Mouse (Mus musculus) heart, postnatal 0 days (tissue): ENCODE measurements at regions not wholly inside any gene's neighbourhood (a gene's known extent, or its start where the extent isn't known, plus 50 kb on each side); places are given as distances from the start of the nearest gene placed in this dataset.

Experiments
- ATAC-seq: fragments of 200-750 bp; cut with Nextera tagmentation; 2 replicates; pipeline ENCODE4 v1.8.0; 2017; ENCODE audit warnings: low read depth, moderate number of reproducible peaks, moderate library complexity; ENCODE audit not compliant: insufficient read depth
- DNase-seq: peaks from one replicate; pipeline ENCODE4 v3.0.0-alpha.2; 2016; ENCODE audit warnings: low spot score
- H3K27ac ChIP-seq: fragments of 300-500 bp; sonication (generic); 2 replicates; pipeline ENCODE4 v1.5.1; 2014; ENCODE audit warnings: low read depth, mild to moderate bottlenecking
- H3K27me3 ChIP-seq: fragments of 300-500 bp; sonication (generic); 2 replicates; pipeline ENCODE4 v1.6.1; 2014; ENCODE audit warnings: low read length, mixed read lengths; ENCODE audit not compliant: control insufficient read depth, insufficient read depth
- H3K36me3 ChIP-seq: fragments of 300-500 bp; sonication (generic); replicated peaks from 2 replicates; pipeline ENCODE4 v1.6.1; 2014; ENCODE audit warnings: low read length, mixed read lengths; ENCODE audit not compliant: control insufficient read depth, insufficient read depth
- H3K4me1 ChIP-seq: fragments of 300-500 bp; sonication (generic); 2 replicates; pipeline ENCODE4 v1.6.1; 2014; ENCODE audit warnings: antibody characterized with exemption; ENCODE audit not compliant: control insufficient read depth, insufficient read depth
- H3K4me2 ChIP-seq: fragments of 300-500 bp; sonication (generic); 2 replicates; pipeline ENCODE4 v1.6.1; 2014; ENCODE audit warnings: low read depth, mild to moderate bottlenecking, low read length, moderate library complexity
- H3K4me3 ChIP-seq: fragments of 300-500 bp; sonication (generic); 2 replicates; pipeline ENCODE4 v1.5.1; 2014; ENCODE audit warnings: low read depth, low read length
- H3K9ac ChIP-seq: fragments of 300-500 bp; sonication (generic); replicated peaks from 2 replicates; pipeline ENCODE4 v1.6.1; 2014; ENCODE audit warnings: low read depth, low read length, mixed read lengths
- H3K9me3 ChIP-seq: fragments of 300-500 bp; sonication (generic); replicated peaks from 2 replicates; pipeline ENCODE4 v1.6.1; 2016; ENCODE audit warnings: low read length; ENCODE audit not compliant: control insufficient read depth
- CTCF ChIP-seq: IDR thresholded peaks from 2 replicates; pipeline ENCODE4 v1.5.1; 2016; ENCODE audit warnings: antibody characterized with exemption, control low read depth, low read depth
- EP300 ChIP-seq: IDR thresholded peaks from 2 replicates; pipeline ENCODE4 v1.6.1; 2016; ENCODE audit warnings: antibody characterized with exemption, low read depth
- WGBS: fragments of 180-500 bp; shearing (Covaris S2); extraction: QIAGEN DNeasy Blood & Tissue Kit; methylation state at CpG from one replicate; pipeline ENCODE4 v1.1.7; 2014; 5-methylcytosine and 5-hydroxymethylcytosine counted together

- no peak overlapping the region for H3K27ac ChIP-seq
- 80% methylated on average over 7 of the region's 7 CpGs for whole genome bisulfite sequencing
- no peaks in the 10 kb centered on the region for H3K36me3 ChIP-seq
- TF ChIP-seq CTCF (no peak), EP300 (no peak)
- ATAC-seq (no peak), DNase-seq (no peak)
- no peaks in the 10 kb centered on the region for H3K9me3 ChIP-seq
- H3K4me3 ChIP-seq, result no peak overlapping the region
- no peaks in the 10 kb centered on the region for H3K4me1 ChIP-seq
- no peak overlapping the region for H3K4me2 ChIP-seq
- no peaks in the 10 kb centered on the region for H3K27me3 ChIP-seq
- H3K9ac ChIP-seq, result no peak overlapping the region
Measured at GRCm38 (mm10) chr10:99620489-99620888, 139.0 kb downstream of the Csl start.

GRCm38 (mm10) chr10:99627355-99627754 lies 132.1 kb downstream of the Csl start:
- Histone ChIP-seq H3K4me1 (no peaks in the 10 kb centered on the region), H3K36me3 (no peaks in the 10 kb centered on the region), H3K9me3 (no peaks in the 10 kb centered on the region), H3K4me3 (no peak overlapping the region), H3K27me3 (no peaks in the 10 kb centered on the region), H3K9ac (no peak overlapping the region), H3K4me2 (no peak overlapping the region), H3K27ac (no peak overlapping the region)
- WGBS, result 70% methylated on average over 6 of the region's 6 CpGs
- DNase-seq, result no peak
- no peak for ATAC-seq
- TF ChIP-seq CTCF, result no peak
- no peak for TF ChIP-seq EP300

- H3K27ac ChIP-seq, result no peak overlapping the region
- 74% methylated on average over 6 of the region's 6 CpGs for WGBS
- no peaks in the 10 kb centered on the region for H3K36me3 ChIP-seq
- no peak for ATAC-seq
- DNase-seq, result no peak
- no peaks in the 10 kb centered on the region for H3K9me3 ChIP-seq
- no peak overlapping the region for H3K4me2 ChIP-seq
- no peaks in the 10 kb centered on the region for H3K4me1 ChIP-seq
- H3K27me3 ChIP-seq, result no peaks in the 10 kb centered on the region
- no peak for TF ChIP-seq CTCF
- TF ChIP-seq EP300, result no peak
- H3K4me3 ChIP-seq, result no peak overlapping the region
- H3K9ac ChIP-seq, result no peak overlapping the region
Measured at GRCm38 (mm10) chr10:99632250-99632985, 127.0 kb downstream of the Csl start.

- DNase-seq (no peak), ATAC-seq (no peak)
- no peaks in the 10 kb centered on the region for H3K27me3 ChIP-seq
- H3K4me1 ChIP-seq, result no peaks in the 10 kb centered on the region
- no peak overlapping the region for H3K4me2 ChIP-seq
- H3K36me3 ChIP-seq, result no peaks in the 10 kb centered on the region
- 88% methylated on average over 4 of the region's 4 CpGs for WGBS
- H3K4me3 ChIP-seq, result no peak overlapping the region
- H3K27ac ChIP-seq, result no peak overlapping the region
- no peak for TF ChIP-seq CTCF
- TF ChIP-seq EP300, result no peak
- H3K9ac ChIP-seq, result no peak overlapping the region
- H3K9me3 ChIP-seq, result no peaks in the 10 kb centered on the region
Measured at GRCm38 (mm10) chr10:99635796-99636195, 123.7 kb downstream of the Csl start.

GRCm38 (mm10) chr10:99639022-99639421 lies 120.4 kb downstream of the Csl start:
- no peaks in the 10 kb centered on the region for H3K36me3 ChIP-seq
- H3K27me3 ChIP-seq, result no peaks in the 10 kb centered on the region
- 74% methylated on average over 7 of the region's 7 CpGs for WGBS

GRCm38 (mm10) chr10:99639469-99639868 lies 120.0 kb downstream of the Csl start:
- 35% methylated on average over 5 of the region's 5 CpGs for WGBS
- ATAC-seq, result no peak

More at GRCm38 (mm10) chr10:99639022-99639421, 120.4 kb downstream of the Csl start:
- no peak overlapping the region for H3K27ac ChIP-seq
- H3K9me3 ChIP-seq, result no peaks in the 10 kb centered on the region
- no peak for TF ChIP-seq CTCF
- no peak for TF ChIP-seq EP300
- H3K4me2 ChIP-seq, result no peak overlapping the region
- H3K9ac ChIP-seq, result no peak overlapping the region
- H3K4me1 ChIP-seq, result no peaks in the 10 kb centered on the region
- no peak overlapping the region for H3K4me3 ChIP-seq
- DNase-seq (no peak), ATAC-seq (no peak)

More at GRCm38 (mm10) chr10:99639469-99639868, 120.0 kb downstream of the Csl start:
- Histone ChIP-seq H3K27me3 (no peaks in the 10 kb centered on the region), H3K9ac (no peak overlapping the region), H3K4me3 (no peak overlapping the region), H3K4me1 (no peaks in the 10 kb centered on the region), H3K4me2 (no peak overlapping the region), H3K27ac (no peak overlapping the region), H3K36me3 (no peaks in the 10 kb centered on the region), H3K9me3 (no peaks in the 10 kb centered on the region)
- no peak for TF ChIP-seq CTCF
- no peak for TF ChIP-seq EP300
- no peak for DNase-seq
